Mouse (Mus musculus) cerebellum, adult 9-10 months (tissue): ENCODE data around the gene Nox1.
"Not testable (repeated sequence)": the region's sequence is repeated elsewhere in the genome, so short reads cannot be mapped to it uniquely, and the experiment has no call there.

Experiments
- DNase-seq: peaks from one replicate; pipeline ENCODE4 v3.0.0; 2022

Nox1 gene

GRCm38 (mm10) chrX:134221856-134222255 lies at the start of gene Nox1:
TSS of gene Nox1 (minus strand) at chrX:134221956.
- no peak for DNase-seq

- DNase-seq = no peak
Observed at GRCm38 (mm10) chrX:134262129-134262528, 40.4 kb upstream of the Nox1 start.

- no peak for DNase-seq
Observed at GRCm38 (mm10) chrX:134261191-134261590, 39.4 kb upstream of the Nox1 start.

- no peak for DNase-seq
Observed at GRCm38 (mm10) chrX:134248202-134248601, 26.4 kb upstream of the Nox1 start.

- DNase-seq = no peak
Observed at GRCm38 (mm10) chrX:134245946-134246345, 24.2 kb upstream of the Nox1 start.

GRCm38 (mm10) chrX:134238266-134238665 lies 16.5 kb upstream of the Nox1 start:
- DNase-seq = no peak

GRCm38 (mm10) chrX:134233048-134233447 lies 11.3 kb upstream of the Nox1 start:
- DNase-seq = no peak

GRCm38 (mm10) chrX:134220618-134221017 lies 1.1 kb downstream of the Nox1 start:
- DNase-seq = no peak

- no peak for DNase-seq
Observed at GRCm38 (mm10) chrX:134218161-134218560, 3.6 kb downstream of the Nox1 start.

- DNase-seq = no peak
Observed at GRCm38 (mm10) chrX:134211151-134211642, 10.6 kb downstream of the Nox1 start.

- no peak for DNase-seq
Observed at GRCm38 (mm10) chrX:134208491-134208890, 13.3 kb downstream of the Nox1 start.

GRCm38 (mm10) chrX:134187201-134187600 lies 34.6 kb downstream of the Nox1 start, which contains the start of gene Arl13a:
TSS of gene Arl13a (plus strand) at chrX:134187501.
- DNase-seq = not testable (repeated sequence)

GRCm38 (mm10) chrX:134174699-134175098 lies 47.1 kb downstream of the Nox1 start:
- DNase-seq = no peak

GRCm38 (mm10) chrX:134170584-134170983 lies 51.2 kb downstream of the Nox1 start:
- no peak for DNase-seq

- no peak for DNase-seq
Observed at GRCm38 (mm10) chrX:134163484-134163883, 58.3 kb downstream of the Nox1 start.

GRCm38 (mm10) chrX:134162826-134163225 lies 58.9 kb downstream of the Nox1 start:
- DNase-seq = peak; percentile 29

- DNase-seq = peak; percentile 14
Observed at GRCm38 (mm10) chrX:134162043-134162720, 59.6 kb downstream of the Nox1 start, which contains the start of gene Xkrx. TSS of gene Xkrx (minus strand) at chrX:134162076.

- DNase-seq = no peak
Observed at GRCm38 (mm10) chrX:134160442-134160841, 61.3 kb downstream of the Nox1 start.

GRCm38 (mm10) chrX:134158151-134158550 lies 63.6 kb downstream of the Nox1 start:
- DNase-seq = no peak

- DNase-seq = no peak
Observed at GRCm38 (mm10) chrX:134141986-134142385, 79.8 kb downstream of the Nox1 start.

- no peak for DNase-seq
Observed at GRCm38 (mm10) chrX:134141551-134141950, 80.2 kb downstream of the Nox1 start.

- no peak for DNase-seq
Observed at GRCm38 (mm10) chrX:134140024-134140423, 81.7 kb downstream of the Nox1 start.

- DNase-seq = no peak
Observed at GRCm38 (mm10) chrX:134133821-134134220, 87.9 kb downstream of the Nox1 start.

GRCm38 (mm10) chrX:134132295-134132694 lies 89.5 kb downstream of the Nox1 start:
- peak; percentile 4 for DNase-seq

- no peak for DNase-seq
Observed at GRCm38 (mm10) chrX:134128549-134128948, 93.2 kb downstream of the Nox1 start.
